Mouse (Mus musculus): Measurements from ENCODE around the gene Dnaaf3. TPM values are rescaled to one million over a fixed set of nuclear protein-coding genes. Genes with fewer than 3 reads are reported as not detected.
A peak's percentile ranks its signal among the peaks of the same experiment; 100 is the strongest.

Dnaaf3 gene
- polyA plus RNA-seq, 1 experiment from 2014 or later = 1.5 TPM

DNA sequence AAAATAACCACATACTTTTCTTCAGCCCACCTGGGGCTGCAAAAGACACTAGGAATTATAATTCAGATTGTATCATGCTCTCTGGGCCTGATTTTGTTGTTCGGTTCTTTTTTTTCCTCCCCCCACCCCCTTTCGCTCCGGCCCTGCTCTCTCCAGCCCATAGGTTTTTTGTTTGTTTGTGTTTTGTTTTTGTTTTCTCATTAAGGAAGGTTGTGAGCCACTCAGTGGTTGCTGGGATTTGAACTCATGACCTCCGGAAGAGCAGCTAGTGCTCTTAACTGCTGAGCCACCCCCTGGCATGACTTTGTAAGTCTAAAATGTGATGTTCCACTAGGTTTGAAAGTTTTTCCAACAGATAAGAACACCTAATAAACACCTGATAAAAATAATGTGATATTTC is 29.2 kb downstream of the Dnaaf3 start:
- Histone ChIP-seq H3K27ac (no peak overlapping the region), H3K4me2 (replicated peaks) (no peak overlapping the region), H3K9me3 (ENCODE audit: control insufficient read depth, low read length) (no peaks in the 10 kb centered on the region), H3K36me3 (replicated peaks; ENCODE audit: control insufficient read depth, insufficient read depth) (no peaks in the 10 kb centered on the region), H3K9ac (no peak overlapping the region), H3K4me3 (replicated peaks; ENCODE audit: low read length) (no peak overlapping the region), H3K27me3 (ENCODE audit: control insufficient read depth, insufficient read depth, low read length) (no peaks in the 10 kb centered on the region), H3K4me1 (replicated peaks; ENCODE audit: control insufficient read depth, insufficient read depth, low read length) (peaks cover 28% of the 10 kb centered on the region)
- no peak for ATAC-seq (ENCODE audit: low FRiP score)
- 73% methylated on average over 4 of the region's 4 CpGs for WGBS
- DNase-seq (ENCODE audit: low spot score) = no peak

DNA sequence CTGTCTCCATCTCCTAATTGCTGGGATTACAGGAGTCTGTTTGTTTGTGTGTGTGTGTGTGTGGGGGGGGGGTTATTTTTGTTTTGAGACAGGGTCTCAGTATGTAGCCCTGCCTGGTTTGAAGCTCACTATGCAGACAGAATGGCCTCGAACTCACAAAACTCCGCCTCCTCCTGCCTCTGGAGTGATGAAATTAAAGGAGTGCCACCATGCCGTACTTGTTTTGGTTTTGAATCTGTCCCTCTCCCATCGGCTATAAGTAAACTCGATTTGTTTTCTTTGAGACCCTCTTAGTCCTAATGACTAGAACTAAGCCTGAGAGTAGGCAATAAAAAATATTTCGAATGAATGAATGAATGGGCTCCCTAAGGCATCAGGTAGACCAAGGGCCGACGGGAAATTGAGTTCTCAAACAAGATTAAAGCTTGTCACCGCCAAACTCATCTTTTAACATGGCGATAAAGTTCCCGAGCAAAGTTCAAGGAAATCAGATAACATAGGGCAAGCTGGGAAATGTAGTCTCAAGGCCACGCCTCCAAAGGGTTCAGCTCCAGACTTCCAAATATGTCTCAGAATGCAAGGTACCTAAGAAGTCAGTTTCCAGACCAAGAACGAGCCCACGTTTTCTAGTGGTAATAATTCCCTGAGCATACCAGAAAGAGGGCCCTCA is 29.7 kb downstream of the Dnaaf3 start:
- Histone ChIP-seq H3K4me1 (replicated peaks; ENCODE audit: control insufficient read depth, insufficient read depth, low read length) (peaks cover 33% of the 10 kb centered on the region), H3K4me3 (replicated peaks; ENCODE audit: low read length) (peak overlapping the region; percentile 88), H3K9me3 (ENCODE audit: control insufficient read depth, low read length) (no peaks in the 10 kb centered on the region), H3K36me3 (replicated peaks; ENCODE audit: control insufficient read depth, insufficient read depth) (no peaks in the 10 kb centered on the region), H3K9ac (peak overlapping the region; percentile 96), H3K27me3 (ENCODE audit: control insufficient read depth, insufficient read depth, low read length) (no peaks in the 10 kb centered on the region), H3K4me2 (replicated peaks) (peak overlapping the region; percentile 89), H3K27ac (no peak overlapping the region)
- ATAC-seq (ENCODE audit: low FRiP score) (no peak), DNase-seq (ENCODE audit: low spot score) (peak; percentile 50)
- WGBS = 12% methylated on average over 14 of the region's 14 CpGs

DNA sequence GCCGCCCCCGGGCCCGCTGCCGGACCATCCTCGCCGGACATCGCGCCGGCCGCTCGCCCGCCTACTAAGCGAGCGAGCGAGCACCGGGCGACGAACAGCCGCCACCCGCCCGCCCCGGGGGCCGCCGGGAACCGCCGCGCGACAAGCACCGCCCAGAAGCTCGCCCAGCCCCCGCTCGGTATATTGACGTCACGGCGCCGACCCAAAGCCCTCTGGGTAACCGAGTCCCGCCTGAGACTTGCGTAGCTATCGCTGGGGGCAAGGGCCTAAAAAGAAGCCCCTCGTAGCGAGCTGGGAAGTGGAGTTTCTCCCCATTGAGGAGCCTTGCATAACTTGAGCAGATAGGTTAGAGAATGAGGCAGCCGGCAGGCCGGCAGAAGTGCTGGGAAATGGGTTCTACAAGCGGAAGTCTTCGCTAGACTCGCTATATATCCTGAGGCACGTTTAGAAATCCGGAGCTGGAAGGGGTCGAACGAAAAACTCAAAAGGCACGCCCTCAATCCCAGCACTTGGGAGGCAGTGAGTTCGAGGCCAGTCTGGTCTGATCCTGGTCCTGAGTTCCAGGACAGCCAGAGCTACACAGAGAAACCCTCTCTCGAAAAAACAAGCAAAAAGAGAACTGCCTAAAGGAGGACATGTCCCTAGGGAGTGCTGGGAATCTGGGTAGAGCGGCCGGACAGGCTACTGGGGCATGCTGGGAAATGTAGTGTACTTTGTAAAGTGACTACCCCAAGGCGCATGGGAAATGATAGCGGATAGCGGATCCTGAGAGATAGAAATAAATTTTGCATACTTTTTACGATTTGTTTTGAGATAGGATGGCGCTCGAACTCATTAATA is 30.5 kb downstream of the Dnaaf3 start, which contains the start of gene Ppp1r12c:
Gene Ppp1r12c (minus strand): TSS at position 123 of the 840 bp plus-strand sequence.
- DNase-seq (ENCODE audit: low spot score) = peak; percentile 94
- Histone ChIP-seq H3K27ac (peak within 1 kb of the TSS; percentile 86), H3K27me3 (ENCODE audit: control insufficient read depth, insufficient read depth, low read length) (no peaks in the 10 kb centered on the region), H3K4me1 (replicated peaks; ENCODE audit: control insufficient read depth, insufficient read depth, low read length) (peaks cover 33% of the 10 kb centered on the region), H3K4me3 (replicated peaks; ENCODE audit: low read length) (peak within 1 kb of the TSS; percentile 88), H3K9me3 (ENCODE audit: control insufficient read depth, low read length) (no peaks in the 10 kb centered on the region), H3K36me3 (replicated peaks; ENCODE audit: control insufficient read depth, insufficient read depth) (peaks cover 4% of the 10 kb centered on the region; the same call in 1 of the 2 replicates), H3K4me2 (replicated peaks) (peak within 1 kb of the TSS; percentile 89), H3K9ac (peak within 1 kb of the TSS; percentile 96)
- peak; percentile 92 for ATAC-seq (ENCODE audit: low FRiP score)
- WGBS = under 1% methylated on average over 57 of the region's 62 CpGs

DNA sequence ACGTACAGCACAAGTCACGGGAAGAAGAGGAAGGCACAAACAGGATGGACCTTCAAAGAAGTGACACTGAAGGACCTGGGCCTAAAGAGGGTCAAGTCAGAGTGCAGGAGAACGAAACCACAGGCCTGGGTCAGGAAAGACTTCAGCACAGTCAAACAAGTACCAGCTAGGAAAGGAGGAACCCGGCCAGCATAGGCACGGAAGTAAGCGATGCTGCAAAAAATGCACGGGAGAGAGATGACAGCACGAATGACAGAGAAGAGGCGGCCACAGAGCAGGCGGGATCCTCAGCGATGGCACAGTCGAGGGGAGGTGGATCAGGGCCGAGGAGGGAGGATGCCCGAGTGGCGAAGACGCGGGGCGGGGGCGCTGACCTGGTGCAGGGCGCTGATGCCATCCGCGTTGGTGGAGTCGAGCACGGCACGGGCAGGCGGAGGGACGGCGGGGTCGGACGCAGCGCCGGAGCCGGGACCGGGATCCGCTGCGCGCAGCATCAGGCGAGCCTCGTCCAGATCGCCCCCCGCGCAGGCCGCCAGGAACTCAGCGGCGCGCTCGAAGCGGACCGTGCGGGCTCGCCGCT is 31.3 kb downstream of the Dnaaf3 start:
- WGBS = 0% methylated on average over 43 of the region's 52 CpGs

DNA sequence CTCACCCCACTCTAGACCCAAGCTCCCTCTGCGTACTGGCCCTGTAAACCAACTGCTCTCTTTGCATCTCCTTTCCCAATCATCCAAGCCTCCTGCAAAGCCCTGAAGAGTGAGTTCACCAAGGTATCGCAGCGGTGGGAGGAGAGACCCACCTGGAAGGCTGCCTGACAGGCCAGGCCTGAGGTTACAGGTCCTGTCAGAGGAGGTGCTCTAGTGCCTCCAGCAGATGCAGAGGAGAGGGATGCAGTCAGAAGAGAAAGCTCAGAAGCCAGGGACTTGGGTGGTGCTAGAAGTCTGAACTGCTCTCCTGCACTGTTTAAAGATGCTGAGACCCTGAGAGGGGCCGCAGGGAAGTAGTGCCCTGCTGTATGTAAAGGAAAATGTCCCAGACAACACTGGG is 33.2 kb downstream of the Dnaaf3 start:
- H3K27ac ChIP-seq = no peak overlapping the region
- H3K9me3 ChIP-seq (ENCODE audit: control insufficient read depth, low read length) = no peaks in the 10 kb centered on the region
- DNase-seq (ENCODE audit: low spot score) (no peak), ATAC-seq (ENCODE audit: low FRiP score) (no peak)
- no peak overlapping the region for H3K4me3 ChIP-seq (replicated peaks; ENCODE audit: low read length)
- H3K4me2 ChIP-seq (replicated peaks) = peak overlapping the region; percentile 89
- peaks cover 33% of the 10 kb centered on the region for H3K4me1 ChIP-seq (replicated peaks; ENCODE audit: control insufficient read depth, insufficient read depth, low read length)
- peak overlapping the region; percentile 96; the same call in 1 of the 2 replicates for H3K9ac ChIP-seq
- WGBS = 92% methylated on average over 4 of the region's 4 CpGs
- peaks cover 13% of the 10 kb centered on the region for H3K36me3 ChIP-seq (replicated peaks; ENCODE audit: control insufficient read depth, insufficient read depth)
- no peaks in the 10 kb centered on the region for H3K27me3 ChIP-seq (ENCODE audit: control insufficient read depth, insufficient read depth, low read length)

More for the DNA sequence above, 31.3 kb downstream of the Dnaaf3 start:
- Histone ChIP-seq H3K4me2 (replicated peaks) (peak overlapping the region; percentile 89), H3K27me3 (ENCODE audit: control insufficient read depth, insufficient read depth, low read length) (no peaks in the 10 kb centered on the region), H3K36me3 (replicated peaks; ENCODE audit: control insufficient read depth, insufficient read depth) (peaks cover 12% of the 10 kb centered on the region), H3K4me3 (replicated peaks; ENCODE audit: low read length) (peak overlapping the region; percentile 88), H3K9ac (peak overlapping the region; percentile 96), H3K9me3 (ENCODE audit: control insufficient read depth, low read length) (no peaks in the 10 kb centered on the region), H3K27ac (peak overlapping the region; percentile 86), H3K4me1 (replicated peaks; ENCODE audit: control insufficient read depth, insufficient read depth, low read length) (peaks cover 33% of the 10 kb centered on the region)
- ATAC-seq (ENCODE audit: low FRiP score) (peak; percentile 51), DNase-seq (ENCODE audit: low spot score) (peak; percentile 37)

DNA sequence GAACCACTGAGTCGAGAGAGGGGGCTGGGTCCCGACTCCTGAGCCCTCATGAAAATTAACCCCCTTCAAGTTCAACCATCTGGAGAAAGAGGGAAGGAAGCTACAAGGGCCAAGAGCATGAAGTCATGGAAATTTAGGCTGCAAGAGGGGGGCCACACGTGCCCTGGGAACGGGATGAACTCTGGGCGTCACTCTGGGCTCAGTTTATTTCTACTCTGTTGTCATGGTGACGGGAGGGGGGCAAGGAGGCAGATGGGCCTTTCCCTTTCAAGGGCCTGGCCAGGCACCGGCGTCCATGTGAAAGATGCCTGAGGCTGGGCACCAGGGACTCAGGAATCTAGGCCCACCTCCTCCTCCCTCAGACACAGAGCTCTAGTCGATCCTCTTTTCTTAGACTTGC is 34.0 kb downstream of the Dnaaf3 start:
- no peaks in the 10 kb centered on the region for H3K27me3 ChIP-seq (ENCODE audit: control insufficient read depth, insufficient read depth, low read length)
- H3K4me1 ChIP-seq (replicated peaks; ENCODE audit: control insufficient read depth, insufficient read depth, low read length) = peaks cover 33% of the 10 kb centered on the region
- peak; percentile 60 for DNase-seq (ENCODE audit: low spot score)
- no peaks in the 10 kb centered on the region for H3K9me3 ChIP-seq (ENCODE audit: control insufficient read depth, low read length)
- H3K4me2 ChIP-seq (replicated peaks) = peak overlapping the region; percentile 89
- H3K9ac ChIP-seq = peak overlapping the region; percentile 96; the same call in 1 of the 2 replicates
- H3K36me3 ChIP-seq (replicated peaks; ENCODE audit: control insufficient read depth, insufficient read depth) = peaks cover 21% of the 10 kb centered on the region
- WGBS = 4% methylated on average over 9 of the region's 9 CpGs
- 0 out of 2 replicates have a peak, but pooled peaks have one; percentile 12 for ATAC-seq (ENCODE audit: low FRiP score)
- H3K4me3 ChIP-seq (replicated peaks; ENCODE audit: low read length) = no peak overlapping the region; the same call in 1 of the 2 replicates
- no peak overlapping the region for H3K27ac ChIP-seq

DNA sequence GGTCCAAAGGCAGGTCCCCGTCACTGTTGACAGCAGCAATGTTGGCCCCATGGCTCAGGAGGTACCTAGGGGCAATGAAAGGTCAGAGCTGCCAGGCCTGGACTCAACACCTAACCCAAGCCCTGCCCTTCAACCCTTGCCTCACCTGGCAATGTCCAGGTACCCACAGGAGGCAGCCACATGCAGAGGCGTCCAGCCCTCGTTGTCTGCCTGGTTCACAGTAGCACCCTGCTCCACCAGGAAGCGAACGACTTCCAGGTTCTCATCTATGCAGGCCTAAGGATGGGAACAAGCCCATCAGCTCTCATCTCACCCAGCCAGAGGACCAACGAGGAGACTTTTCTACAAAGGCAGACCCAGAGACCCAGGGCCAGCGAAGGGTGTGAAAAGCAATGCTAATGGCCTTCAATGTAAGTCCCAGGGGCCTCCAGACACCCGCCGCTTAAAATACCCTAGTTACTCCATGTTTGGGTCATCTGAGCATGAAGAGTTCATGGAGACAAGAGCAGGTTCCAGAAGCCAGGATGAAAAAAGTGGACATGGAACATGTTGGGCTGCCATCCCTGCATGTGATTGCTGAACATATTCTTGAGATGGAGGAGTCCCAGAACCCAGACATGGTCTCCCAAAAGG is 34.9 kb downstream of the Dnaaf3 start:
- Histone ChIP-seq H3K9me3 (ENCODE audit: control insufficient read depth, low read length) (no peaks in the 10 kb centered on the region), H3K4me3 (replicated peaks; ENCODE audit: low read length) (no peak overlapping the region), H3K36me3 (replicated peaks; ENCODE audit: control insufficient read depth, insufficient read depth) (peaks cover 27% of the 10 kb centered on the region), H3K4me2 (replicated peaks) (0 out of 2 replicates have a peak overlapping the region, but pooled peaks have one; percentile 89), H3K9ac (no peak overlapping the region), H3K27ac (no peak overlapping the region), H3K4me1 (replicated peaks; ENCODE audit: control insufficient read depth, insufficient read depth, low read length) (peaks cover 33% of the 10 kb centered on the region), H3K27me3 (ENCODE audit: control insufficient read depth, insufficient read depth, low read length) (no peaks in the 10 kb centered on the region)
- 87% methylated on average over 9 of the region's 9 CpGs for WGBS
- ATAC-seq (ENCODE audit: low FRiP score) (no peak), DNase-seq (ENCODE audit: low spot score) (no peak)

DNA sequence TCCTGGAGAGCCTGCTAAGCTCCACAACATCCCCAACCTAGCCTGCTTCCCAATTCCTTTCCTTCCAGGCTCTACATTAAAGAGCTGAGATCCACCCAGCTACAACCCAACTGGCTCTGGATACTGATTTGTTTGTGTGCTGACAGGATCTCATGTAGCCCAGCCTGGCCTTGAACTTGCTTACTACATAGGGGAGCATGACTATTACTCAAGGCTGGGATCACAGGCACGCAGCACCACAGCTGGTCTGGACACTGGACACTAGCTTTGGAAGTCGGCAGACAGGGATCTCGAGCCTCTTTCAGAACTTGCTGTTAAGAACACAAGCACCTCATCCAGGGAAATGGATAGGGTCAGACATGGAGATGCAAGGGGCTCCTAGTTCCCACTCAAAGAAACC is 35.8 kb downstream of the Dnaaf3 start:
- DNase-seq (ENCODE audit: low spot score) (no peak), ATAC-seq (ENCODE audit: low FRiP score) (no peak)
- Histone ChIP-seq H3K9me3 (ENCODE audit: control insufficient read depth, low read length) (no peaks in the 10 kb centered on the region), H3K27ac (no peak overlapping the region), H3K9ac (no peak overlapping the region), H3K4me1 (replicated peaks; ENCODE audit: control insufficient read depth, insufficient read depth, low read length) (peaks cover 33% of the 10 kb centered on the region), H3K36me3 (replicated peaks; ENCODE audit: control insufficient read depth, insufficient read depth) (peaks cover 33% of the 10 kb centered on the region), H3K4me3 (replicated peaks; ENCODE audit: low read length) (no peak overlapping the region), H3K4me2 (replicated peaks) (no peak overlapping the region), H3K27me3 (ENCODE audit: control insufficient read depth, insufficient read depth, low read length) (no peaks in the 10 kb centered on the region)
- WGBS = 98% methylated on average over 3 of the region's 3 CpGs
